Mouse (Mus musculus): ENCODE data around the gene Cry2. TPM values are rescaled to one million over a fixed set of nuclear protein-coding genes. Genes with fewer than 3 reads are reported as not detected.
A peak's percentile ranks its signal among the peaks of the same experiment; 100 is the strongest.

The Cry2 gene
- total RNA-seq, 2 experiments from 2014 or later: 105 to 108 TPM

- Histone ChIP-seq H3K4me3 (peak overlapping the region; percentile 82), H3K27ac (peak overlapping the region; percentile 91)
- TF ChIP-seq CTCF (conservative IDR thresholded peaks at IDR 0.05): no peak
- DNase-seq (ENCODE audit: low spot score in 2 of 2): peak; percentile 76 to 80
These were observed 25.5 kb upstream of the Cry2 start for GRCm38 (mm10) chr2:92459141-92459920.

GRCm38 (mm10) chr2:92458481-92458880 is 24.6 kb upstream of the Cry2 start:
- Histone ChIP-seq H3K4me3 (peak overlapping the region; percentile 82), H3K27ac (peak overlapping the region; percentile 91)
- no peak for DNase-seq (ENCODE audit: low spot score in 2 of 2)
- TF ChIP-seq CTCF (conservative IDR thresholded peaks at IDR 0.05): no peak

GRCm38 (mm10) chr2:92456970-92457530 is 23.2 kb upstream of the Cry2 start:
- peak overlapping the region; percentile 91; the same call in 1 of the 2 replicates for H3K27ac ChIP-seq
- no peak for DNase-seq (ENCODE audit: low spot score in 2 of 2)
- TF ChIP-seq CTCF (conservative IDR thresholded peaks at IDR 0.05): peak; percentile 30
- peak overlapping the region; percentile 82 for H3K4me3 ChIP-seq

GRCm38 (mm10) chr2:92455704-92456103 is 21.9 kb upstream of the Cry2 start:
- TF ChIP-seq CTCF (conservative IDR thresholded peaks at IDR 0.05): no peak
- no peak overlapping the region for H3K27ac ChIP-seq
- DNase-seq (ENCODE audit: low spot score in 2 of 2): no peak
- H3K4me3 ChIP-seq: no peak overlapping the region; the same call in 1 of the 2 replicates

- no peak for TF ChIP-seq CTCF (conservative IDR thresholded peaks at IDR 0.05)
- no peak overlapping the region for H3K27ac ChIP-seq
- DNase-seq (ENCODE audit: low spot score in 2 of 2): no peak
- no peak overlapping the region for H3K4me3 ChIP-seq
These were observed 20.3 kb upstream of the Cry2 start for GRCm38 (mm10) chr2:92454166-92454565.

GRCm38 (mm10) chr2:92451126-92451525 is 17.3 kb upstream of the Cry2 start:
- H3K27ac ChIP-seq: no peak overlapping the region
- no peak overlapping the region for H3K4me3 ChIP-seq
- DNase-seq (ENCODE audit: low spot score in 2 of 2): no peak
- TF ChIP-seq CTCF (conservative IDR thresholded peaks at IDR 0.05): no peak

GRCm38 (mm10) chr2:92447121-92447740 is 13.4 kb upstream of the Cry2 start:
- Histone ChIP-seq H3K4me3 (no peak overlapping the region), H3K27ac (0 out of 2 replicates have a peak overlapping the region, but pooled peaks have one; percentile 18)
- peak; percentile 63 for TF ChIP-seq CTCF (conservative IDR thresholded peaks at IDR 0.05)
- no peak for DNase-seq (ENCODE audit: low spot score in 2 of 2)

- H3K4me3 ChIP-seq: no peak overlapping the region
- H3K27ac ChIP-seq: no peak overlapping the region
- DNase-seq (ENCODE audit: low spot score in 2 of 2): no peak
- no peak for TF ChIP-seq CTCF (conservative IDR thresholded peaks at IDR 0.05)
These were observed 12.8 kb upstream of the Cry2 start for GRCm38 (mm10) chr2:92446656-92447055.

- no peak overlapping the region for H3K4me3 ChIP-seq
- DNase-seq (ENCODE audit: low spot score in 2 of 2): no peak
- no peak for TF ChIP-seq CTCF (conservative IDR thresholded peaks at IDR 0.05)
- no peak overlapping the region for H3K27ac ChIP-seq
These were observed 12.0 kb upstream of the Cry2 start for GRCm38 (mm10) chr2:92445890-92446289.

GRCm38 (mm10) chr2:92444376-92444775 is 10.5 kb upstream of the Cry2 start:
- no peak overlapping the region; the same call in 1 of the 2 replicates for H3K27ac ChIP-seq
- no peak for TF ChIP-seq CTCF (conservative IDR thresholded peaks at IDR 0.05)
- no peak overlapping the region for H3K4me3 ChIP-seq
- no peak for DNase-seq (ENCODE audit: low spot score in 2 of 2)

- Histone ChIP-seq H3K4me3 (no peak overlapping the region), H3K27ac (peak overlapping the region; percentile 81)
- TF ChIP-seq CTCF (conservative IDR thresholded peaks at IDR 0.05): no peak
- no peak for DNase-seq (ENCODE audit: low spot score in 2 of 2)
These were observed 9.5 kb upstream of the Cry2 start for GRCm38 (mm10) chr2:92443313-92443712.

GRCm38 (mm10) chr2:92442419-92443001 is 8.7 kb upstream of the Cry2 start:
- DNase-seq (ENCODE audit: low spot score in 2 of 2): peak; percentile 60 to 74
- Histone ChIP-seq H3K27ac (peak overlapping the region; percentile 89), H3K4me3 (no peak overlapping the region; the same call in 1 of the 2 replicates)
- TF ChIP-seq CTCF (conservative IDR thresholded peaks at IDR 0.05): no peak

- no peak for TF ChIP-seq CTCF (conservative IDR thresholded peaks at IDR 0.05)
- no peak for DNase-seq (ENCODE audit: low spot score in 2 of 2)
- H3K27ac ChIP-seq: no peak overlapping the region
These were observed 6.6 kb upstream of the Cry2 start for GRCm38 (mm10) chr2:92440432-92440831.

More at GRCm38 (mm10) chr2:92440432-92440831, 6.6 kb upstream of the Cry2 start:
- H3K4me3 ChIP-seq: no peak overlapping the region
